Mouse (Mus musculus) hindbrain, embryonic 13.5 days (tissue): ENCODE measurements at regions not wholly inside any gene's neighbourhood (a gene's known extent, or its start where the extent isn't known, plus 50 kb on each side); places are given as distances from the start of the nearest gene placed in this dataset.
A peak's percentile ranks its signal among the peaks of the same experiment; 100 is the strongest.

Experiments used
- ATAC-seq: fragments of 200-750 bp; cut with Nextera tagmentation; 2 replicates; pipeline ENCODE4 v1.8.0; 2017; ENCODE audit warnings: moderate TSS enrichment; ENCODE audit not compliant: low FRiP score
- H3K27ac ChIP-seq: fragments of 300-500 bp; sonication (generic); 2 replicates; pipeline ENCODE4 v1.5.1; 2015; ENCODE audit warnings: inconsistent platforms, mild to moderate bottlenecking, moderate library complexity
- H3K27me3 ChIP-seq: fragments of 300-500 bp; sonication (generic); 2 replicates; pipeline ENCODE4 v1.6.1; 2015; ENCODE audit warnings: mild to moderate bottlenecking, inconsistent platforms
- H3K36me3 ChIP-seq: fragments of 300-500 bp; sonication (generic); 2 replicates; pipeline ENCODE4 v1.6.1; 2015; ENCODE audit warnings: mild to moderate bottlenecking, inconsistent platforms
- H3K4me1 ChIP-seq: fragments of 300-500 bp; sonication (generic); replicated peaks from 2 replicates; pipeline ENCODE4 v1.6.1; 2015; ENCODE audit warnings: inconsistent platforms
- H3K4me2 ChIP-seq: fragments of 300-500 bp; sonication (generic); 2 replicates; pipeline ENCODE4 v1.6.1; 2015; ENCODE audit warnings: inconsistent platforms, mild to moderate bottlenecking, moderate library complexity
- H3K4me3 ChIP-seq: fragments of 300-500 bp; sonication (generic); 2 replicates; pipeline ENCODE4 v1.5.1; 2015; ENCODE audit warnings: mild to moderate bottlenecking, inconsistent platforms
- H3K9ac ChIP-seq: fragments of 300-500 bp; sonication (generic); 2 replicates; pipeline ENCODE4 v1.6.1; 2015; ENCODE audit warnings: mild to moderate bottlenecking, inconsistent platforms
- H3K9me3 ChIP-seq: fragments of 300-500 bp; sonication (generic); 2 replicates; pipeline ENCODE4 v1.6.1; 2016; ENCODE audit warnings: inconsistent platforms
- WGBS: fragments of 180-500 bp; shearing (Covaris S2); methylation state at CpG from one replicate; pipeline ENCODE4 v1.1.7; 2015; 5-methylcytosine and 5-hydroxymethylcytosine counted together

GRCm38 (mm10) chr9:61563017-61563416, 190.9 kb downstream of the Tle3 start:
- no peak for ATAC-seq
- 17% methylated on average over 8 of the region's 8 CpGs for WGBS
- H3K27me3 ChIP-seq, result 0 out of 2 replicates have a peak, but pooled peaks cover 8% of the 10 kb centered on the region
- no peak overlapping the region for H3K9ac ChIP-seq
- 0 out of 2 replicates have a peak overlapping the region, but pooled peaks have one; percentile 35 for H3K27ac ChIP-seq
- H3K36me3 ChIP-seq, result no peaks in the 10 kb centered on the region
- H3K4me3 ChIP-seq, result no peak overlapping the region
- H3K4me1 ChIP-seq, result peaks cover 36% of the 10 kb centered on the region
- no peak overlapping the region for H3K4me2 ChIP-seq
- no peaks in the 10 kb centered on the region for H3K9me3 ChIP-seq

- peaks cover 36% of the 10 kb centered on the region for H3K4me1 ChIP-seq
- H3K27me3 ChIP-seq, result 0 out of 2 replicates have a peak, but pooled peaks cover 8% of the 10 kb centered on the region
- H3K9ac ChIP-seq, result no peak overlapping the region
- no peak for ATAC-seq
- WGBS, result 24% methylated on average over 8 of the region's 8 CpGs
- H3K9me3 ChIP-seq, result no peaks in the 10 kb centered on the region
- no peaks in the 10 kb centered on the region for H3K36me3 ChIP-seq
- H3K4me2 ChIP-seq, result no peak overlapping the region
- H3K27ac ChIP-seq, result peak overlapping the region; percentile 44; the same call in 1 of the 2 replicates
- H3K4me3 ChIP-seq, result no peak overlapping the region
Measured at GRCm38 (mm10) chr9:61561551-61561950, 189.4 kb downstream of the Tle3 start.

GRCm38 (mm10) chr9:61558621-61559020, 186.5 kb downstream of the Tle3 start:
- ATAC-seq, result peak; percentile 34; the same call in 1 of the 2 replicates
- Histone ChIP-seq H3K9ac (no peak overlapping the region), H3K9me3 (no peaks in the 10 kb centered on the region), H3K27ac (no peak overlapping the region), H3K36me3 (no peaks in the 10 kb centered on the region), H3K4me2 (no peak overlapping the region), H3K4me1 (peaks cover 45% of the 10 kb centered on the region), H3K27me3 (0 out of 2 replicates have a peak, but pooled peaks cover 10% of the 10 kb centered on the region), H3K4me3 (no peak overlapping the region)
- WGBS, result 63% methylated on average over 10 of the region's 10 CpGs

GRCm38 (mm10) chr9:61557025-61557424, 184.9 kb downstream of the Tle3 start:
- Histone ChIP-seq H3K4me1 (peaks cover 34% of the 10 kb centered on the region), H3K4me3 (no peak overlapping the region), H3K4me2 (no peak overlapping the region), H3K36me3 (no peaks in the 10 kb centered on the region), H3K27ac (no peak overlapping the region), H3K9ac (no peak overlapping the region), H3K9me3 (no peaks in the 10 kb centered on the region), H3K27me3 (0 out of 2 replicates have a peak, but pooled peaks cover 13% of the 10 kb centered on the region)
- ATAC-seq, result no peak
- 97% methylated on average over 7 of the region's 7 CpGs for WGBS

- Histone ChIP-seq H3K4me3 (no peak overlapping the region), H3K9ac (no peak overlapping the region), H3K36me3 (no peaks in the 10 kb centered on the region), H3K4me2 (no peak overlapping the region), H3K27me3 (peaks cover 24% of the 10 kb centered on the region; the same call in 1 of the 2 replicates), H3K27ac (no peak overlapping the region), H3K4me1 (peaks cover 33% of the 10 kb centered on the region), H3K9me3 (no peaks in the 10 kb centered on the region)
- 76% methylated on average over 8 of the region's 8 CpGs for WGBS
- no peak for ATAC-seq
Measured at GRCm38 (mm10) chr9:61555173-61555572, 183.0 kb downstream of the Tle3 start.

- no peaks in the 10 kb centered on the region for H3K36me3 ChIP-seq
- H3K27ac ChIP-seq, result no peak overlapping the region
- WGBS, result 84% methylated on average over 7 of the region's 7 CpGs
- peaks cover 39% of the 10 kb centered on the region for H3K4me1 ChIP-seq
- no peak overlapping the region for H3K4me3 ChIP-seq
- H3K4me2 ChIP-seq, result no peak overlapping the region
- no peaks in the 10 kb centered on the region for H3K9me3 ChIP-seq
- ATAC-seq, result no peak
- H3K27me3 ChIP-seq, result peaks cover 23% of the 10 kb centered on the region; the same call in 1 of the 2 replicates
- H3K9ac ChIP-seq, result no peak overlapping the region
Measured at GRCm38 (mm10) chr9:61554611-61555010, 182.4 kb downstream of the Tle3 start.

- 38% methylated on average over 5 of the region's 5 CpGs for WGBS
- Histone ChIP-seq H3K27ac (no peak overlapping the region), H3K4me2 (no peak overlapping the region), H3K9ac (no peak overlapping the region), H3K4me3 (no peak overlapping the region), H3K4me1 (peaks cover 37% of the 10 kb centered on the region), H3K27me3 (peaks cover 19% of the 10 kb centered on the region; the same call in 1 of the 2 replicates), H3K36me3 (no peaks in the 10 kb centered on the region), H3K9me3 (no peaks in the 10 kb centered on the region)
- no peak for ATAC-seq
Measured at GRCm38 (mm10) chr9:61553626-61554025, 181.5 kb downstream of the Tle3 start.

- WGBS, result 63% methylated on average over 9 of the region's 9 CpGs
- no peaks in the 10 kb centered on the region for H3K36me3 ChIP-seq
- H3K4me3 ChIP-seq, result no peak overlapping the region
- H3K9me3 ChIP-seq, result no peaks in the 10 kb centered on the region
- H3K9ac ChIP-seq, result no peak overlapping the region
- H3K4me1 ChIP-seq, result peaks cover 37% of the 10 kb centered on the region
- no peak for ATAC-seq
- no peak overlapping the region for H3K4me2 ChIP-seq
- H3K27me3 ChIP-seq, result peaks cover 30% of the 10 kb centered on the region; the same call in 1 of the 2 replicates
- no peak overlapping the region for H3K27ac ChIP-seq
Measured at GRCm38 (mm10) chr9:61551361-61551760, 179.2 kb downstream of the Tle3 start.

- peaks cover 38% of the 10 kb centered on the region for H3K4me1 ChIP-seq
- no peak overlapping the region for H3K4me3 ChIP-seq
- 50% methylated on average over 3 of the region's 3 CpGs for WGBS
- no peak for ATAC-seq
- peaks cover 30% of the 10 kb centered on the region; the same call in 1 of the 2 replicates for H3K27me3 ChIP-seq
- H3K27ac ChIP-seq, result 0 out of 2 replicates have a peak overlapping the region, but pooled peaks have one; percentile 19
- no peak overlapping the region for H3K9ac ChIP-seq
- H3K9me3 ChIP-seq, result no peaks in the 10 kb centered on the region
- H3K36me3 ChIP-seq, result no peaks in the 10 kb centered on the region
- H3K4me2 ChIP-seq, result no peak overlapping the region
Measured at GRCm38 (mm10) chr9:61550326-61550725, 178.2 kb downstream of the Tle3 start.

- Histone ChIP-seq H3K36me3 (no peaks in the 10 kb centered on the region), H3K27ac (0 out of 2 replicates have a peak overlapping the region, but pooled peaks have one; percentile 19), H3K9ac (no peak overlapping the region), H3K9me3 (no peaks in the 10 kb centered on the region), H3K27me3 (peaks cover 30% of the 10 kb centered on the region; the same call in 1 of the 2 replicates), H3K4me2 (no peak overlapping the region), H3K4me3 (no peak overlapping the region), H3K4me1 (peaks cover 38% of the 10 kb centered on the region)
- ATAC-seq, result peak; percentile 88
- 17% methylated on average over 5 of the region's 5 CpGs for WGBS
Measured at GRCm38 (mm10) chr9:61549692-61550241, 177.6 kb downstream of the Tle3 start.

GRCm38 (mm10) chr9:61537316-61538189, 165.4 kb downstream of the Tle3 start:
- Histone ChIP-seq H3K36me3 (no peaks in the 10 kb centered on the region), H3K4me1 (peaks cover 18% of the 10 kb centered on the region), H3K27ac (peak overlapping the region; percentile 64; the same call in 1 of the 2 replicates), H3K4me2 (peak overlapping the region; percentile 35), H3K27me3 (peaks cover 19% of the 10 kb centered on the region; the same call in 1 of the 2 replicates), H3K9ac (no peak overlapping the region), H3K4me3 (no peak overlapping the region), H3K9me3 (0 out of 2 replicates have a peak, but pooled peaks cover 3% of the 10 kb centered on the region)
- WGBS, result 16% methylated on average over 20 of the region's 22 CpGs
- ATAC-seq, result no peak

GRCm38 (mm10) chr9:61533237-61533636, 161.1 kb downstream of the Tle3 start:
- Histone ChIP-seq H3K27ac (no peak overlapping the region), H3K36me3 (no peaks in the 10 kb centered on the region), H3K4me1 (peaks cover 51% of the 10 kb centered on the region), H3K4me3 (no peak overlapping the region), H3K27me3 (peaks cover 35% of the 10 kb centered on the region; the same call in 1 of the 2 replicates), H3K9ac (no peak overlapping the region), H3K4me2 (no peak overlapping the region), H3K9me3 (no peaks in the 10 kb centered on the region)
- ATAC-seq, result no peak
- WGBS, result 81% methylated on average over 9 of the region's 9 CpGs
